Mouse (Mus musculus) MEL (cell line): Measurements from ENCODE around the gene Hspe1. TPM values are rescaled to one million over a fixed set of nuclear protein-coding genes. Genes with fewer than 3 reads are reported as not detected.
A peak's percentile ranks its signal among the peaks of the same experiment; 100 is the strongest.

Experiments
- DNase-seq: peaks from one replicate; pipeline ENCODE4 v3.0.0; 2011; ENCODE audit warnings: low read depth, low spot score
- H3K27ac ChIP-seq: 2 replicates; pipeline ENCODE4 v1.5.1; 2012; ENCODE audit warnings: low read depth, mild to moderate bottlenecking, control low read depth, low read length, moderate library complexity; ENCODE audit not compliant: control insufficient read depth
- H3K27me3 ChIP-seq, 2 experiments: fragments of 150-350 bp in 1 of 2; sonication (generic) in 1 of 2; 2 replicates each; pipeline ENCODE4 v1.6.1; 2012; ENCODE audit warnings: low read length in 2 of 2, mild to moderate bottlenecking in 2 of 2, improper control_type of control experiment in 1 of 2, moderate library complexity in 1 of 2; ENCODE audit not compliant: insufficient read depth in 2 of 2, control insufficient read depth in 1 of 2
- H3K36me3 ChIP-seq, 2 experiments: 2 replicates each; pipeline ENCODE4 v1.6.1; 2012 to 2014; ENCODE audit warnings: low read length in 2 of 2, improper control_type of control experiment in 1 of 2, inconsistent platforms in 1 of 2, mild to moderate bottlenecking in 1 of 2; ENCODE audit not compliant: insufficient read depth in 2 of 2, control insufficient read depth in 1 of 2
- H3K4me1 ChIP-seq, 2 experiments: fragments of 150-350 bp in 1 of 2; sonication (generic) in 1 of 2; 2 replicates each; pipeline ENCODE4 v1.6.1; 2012; ENCODE audit warnings: low read length in 2 of 2, improper control_type of control experiment in 1 of 2, mild to moderate bottlenecking in 1 of 2; ENCODE audit not compliant: insufficient read depth in 2 of 2, control insufficient read depth in 1 of 2
- H3K4me3 ChIP-seq, 2 experiments: fragments of 150-350 bp in 1 of 2; sonication (generic) in 1 of 2; 2 replicates each; pipeline ENCODE4 v1.5.1; 2012; ENCODE audit warnings: low read depth in 2 of 2, low read length in 2 of 2, mild to moderate bottlenecking in 2 of 2, moderate library complexity in 2 of 2, control low read depth in 1 of 2, improper control_type of control experiment in 1 of 2; ENCODE audit not compliant: control insufficient read depth in 1 of 2, insufficient read depth in 1 of 2
- H3K79me2 ChIP-seq: 2 replicates; pipeline ENCODE4 v1.6.1; 2012; ENCODE audit warnings: mild to moderate bottlenecking, low read length, moderate library complexity; ENCODE audit not compliant: control insufficient read depth, poor library complexity, insufficient read depth
- H3K9ac ChIP-seq: 2 replicates; pipeline ENCODE4 v1.6.1; 2012; ENCODE audit warnings: low read depth, mild to moderate bottlenecking, control low read depth, low read length, moderate library complexity; ENCODE audit not compliant: control insufficient read depth, poor library complexity, severe bottlenecking
- H3K9me3 ChIP-seq: fragments of 150-350 bp; sonication (generic); replicated peaks from 2 replicates; pipeline ENCODE4 v1.6.1; 2012; ENCODE audit warnings: mild to moderate bottlenecking, low read length, improper control_type of control experiment, moderate library complexity; ENCODE audit not compliant: insufficient read depth
- BHLHE40 ChIP-seq: IDR thresholded peaks from 2 replicates; pipeline ENCODE4 v1.6.1; 2012; ENCODE audit warnings: low read depth, mild to moderate bottlenecking, inconsistent platforms, low read length, improper control_type of control experiment, borderline replicate concordance
- CHD2 ChIP-seq: IDR thresholded peaks from 2 replicates; pipeline ENCODE4 v1.6.1; 2011; ENCODE audit warnings: low read length, improper control_type of control experiment
- CTCF ChIP-seq, 3 experiments: IDR thresholded peaks in 2 of 3; conservative IDR thresholded peaks in 1 of 3; 2 replicates each; pipeline ENCODE4 v1.5.1; 2011 to 2012; ENCODE audit warnings: low read length in 3 of 3, low read depth in 2 of 3, mild to moderate bottlenecking in 2 of 3, improper control_type of control experiment in 1 of 3, inconsistent platforms in 1 of 3, mixed read lengths in 1 of 3, moderate library complexity in 1 of 3; ENCODE audit not compliant: control insufficient read depth in 1 of 3, insufficient read depth in 1 of 3, poor library complexity in 1 of 3, severe bottlenecking in 1 of 3
- E2F4 ChIP-seq: IDR thresholded peaks from 2 replicates; pipeline ENCODE4 v1.6.1; 2011; ENCODE audit warnings: low read depth, low read length, improper control_type of control experiment, borderline replicate concordance
- ELF1 ChIP-seq: IDR thresholded peaks from 2 replicates; pipeline ENCODE4 v1.6.1; 2014; ENCODE audit warnings: low read depth, mild to moderate bottlenecking, inconsistent platforms, low read length, improper control_type of control experiment, moderate library complexity
- ETS1 ChIP-seq: IDR thresholded peaks from 2 replicates; pipeline ENCODE4 v1.6.1; 2012; ENCODE audit warnings: low read depth, mild to moderate bottlenecking, inconsistent platforms, low read length, improper control_type of control experiment, moderate library complexity
- GATA1 ChIP-seq: IDR thresholded peaks from 2 replicates; pipeline ENCODE4 v1.6.1; 2011; ENCODE audit warnings: low read depth, low read length, improper control_type of control experiment
- HCFC1 ChIP-seq: IDR thresholded peaks from 2 replicates; pipeline ENCODE4 v1.6.1; 2012; ENCODE audit warnings: low read depth, mild to moderate bottlenecking, inconsistent platforms, low read length, improper control_type of control experiment, moderate library complexity
- KAT2A ChIP-seq: conservative IDR thresholded peaks from 2 replicates; pipeline ENCODE4 v1.6.1; 2012; ENCODE audit warnings: low read depth, low read length, improper control_type of control experiment, inconsistent platforms
- MAX ChIP-seq: IDR thresholded peaks from 2 replicates; pipeline ENCODE4 v1.6.1; 2011; ENCODE audit warnings: low read length, improper control_type of control experiment
- MAZ ChIP-seq: IDR thresholded peaks from 2 replicates; pipeline ENCODE4 v1.6.1; 2012; ENCODE audit warnings: low read depth, mild to moderate bottlenecking, inconsistent platforms, low read length, improper control_type of control experiment
- MXI1 ChIP-seq: IDR thresholded peaks from 2 replicates; pipeline ENCODE4 v1.6.1; 2011; ENCODE audit warnings: mild to moderate bottlenecking, low read depth, low read length, improper control_type of control experiment
- MYC ChIP-seq: IDR thresholded peaks from 2 replicates; pipeline ENCODE4 v1.6.1; 2011; ENCODE audit warnings: low read depth, mild to moderate bottlenecking, low read length, improper control_type of control experiment, moderate library complexity
- NELFE ChIP-seq: IDR thresholded peaks from 2 replicates; pipeline ENCODE4 v1.6.1; 2011; ENCODE audit warnings: low read depth, low read length, improper control_type of control experiment
- POLR2A ChIP-seq, 2 experiments: IDR thresholded peaks; 2 replicates each; pipeline ENCODE4 v1.6.1; 2011 to 2012; ENCODE audit warnings: low read length in 2 of 2, mild to moderate bottlenecking in 2 of 2, control low read depth in 1 of 2, improper control_type of control experiment in 1 of 2, low read depth in 1 of 2, moderate library complexity in 1 of 2; ENCODE audit not compliant: control insufficient read depth in 1 of 2, insufficient read depth in 1 of 2, poor library complexity in 1 of 2
- POLR2AphosphoS2 ChIP-seq: IDR thresholded peaks from 2 replicates; pipeline ENCODE4 v1.6.1; 2011; ENCODE audit warnings: low read length, improper control_type of control experiment
- RAD21 ChIP-seq: IDR thresholded peaks from 2 replicates; pipeline ENCODE4 v1.6.1; 2011; ENCODE audit warnings: mild to moderate bottlenecking, low read depth, low read length, improper control_type of control experiment
- SIN3A ChIP-seq: IDR thresholded peaks from 2 replicates; pipeline ENCODE4 v1.6.1; 2012; ENCODE audit warnings: low read length, improper control_type of control experiment, inconsistent platforms
- SMC3 ChIP-seq: IDR thresholded peaks from 2 replicates; pipeline ENCODE4 v1.6.1; 2011; ENCODE audit warnings: low read depth, low read length, improper control_type of control experiment
- TAL1 ChIP-seq: IDR thresholded peaks from 2 replicates; pipeline ENCODE4 v1.6.1; 2012; ENCODE audit warnings: mild to moderate bottlenecking, inconsistent platforms, low read length, moderate library complexity, mixed read lengths
- TCF12 ChIP-seq: IDR thresholded peaks from 2 replicates; pipeline ENCODE4 v1.6.1; 2014; ENCODE audit warnings: low read depth, mild to moderate bottlenecking, inconsistent platforms, low read length, improper control_type of control experiment, moderate library complexity
- UBTF ChIP-seq: IDR thresholded peaks from 2 replicates; pipeline ENCODE4 v1.6.1; 2012; ENCODE audit warnings: low read depth, mild to moderate bottlenecking, inconsistent platforms, low read length, improper control_type of control experiment, moderate library complexity, borderline replicate concordance; ENCODE audit not compliant: insufficient read depth
- USF1 ChIP-seq: IDR thresholded peaks from 2 replicates; pipeline ENCODE4 v1.6.1; 2014; ENCODE audit warnings: low read depth, mild to moderate bottlenecking, inconsistent platforms, low read length, improper control_type of control experiment, moderate library complexity
- USF2 ChIP-seq, 2 experiments: IDR thresholded peaks; 2 replicates each; pipeline ENCODE4 v1.6.1; 2011 to 2012; ENCODE audit warnings: improper control_type of control experiment in 2 of 2, low read length in 2 of 2, borderline replicate concordance in 1 of 2, inconsistent platforms in 1 of 2, low read depth in 1 of 2, mild to moderate bottlenecking in 1 of 2; ENCODE audit not compliant: insufficient read depth in 1 of 2
- ZC3H11A ChIP-seq: IDR thresholded peaks from 2 replicates; pipeline ENCODE4 v1.6.1; 2012; ENCODE audit warnings: low read depth, mild to moderate bottlenecking, inconsistent platforms, low read length, improper control_type of control experiment
- ZKSCAN1 ChIP-seq: IDR thresholded peaks from 2 replicates; pipeline ENCODE4 v1.6.1; 2012; ENCODE audit warnings: low read depth, mild to moderate bottlenecking, inconsistent platforms, low read length, improper control_type of control experiment, moderate library complexity
- ZMIZ1 ChIP-seq: IDR thresholded peaks from 2 replicates; pipeline ENCODE4 v1.6.1; 2012; ENCODE audit warnings: low read depth, mild to moderate bottlenecking, inconsistent platforms, low read length, improper control_type of control experiment, moderate library complexity
- ZNF384 ChIP-seq: IDR thresholded peaks from 2 replicates; pipeline ENCODE4 v1.6.1; 2012; ENCODE audit warnings: low read depth, mild to moderate bottlenecking, inconsistent platforms, low read length, improper control_type of control experiment
- polyA plus RNA-seq, 2 experiments: library from polyadenylated mRNA; stranded (reverse) in 1 of 2; unstranded in 1 of 2; fragments of >175 nt in 1 of 2; fragments of >200 nt in 1 of 2; gene quantifications; 2 replicates each; pipeline versions ENCODE4 v1.2.1 to v1.2.4; 2012; ENCODE audit warnings: low replicate concordance in 2 of 2, low read depth in 1 of 2; ENCODE audit not compliant: insufficient read length in 2 of 2, insufficient read depth in 1 of 2, missing spikeins in 1 of 2
- total RNA-seq: library from RNA; depleted of rRNA; stranded (reverse); fragments of 300-350 nt; gene quantifications from 2 replicates; pipeline ENCODE4 v1.2.3, GENCODE M21; 2012

Hspe1 gene
- total and polyA plus RNA-seq, 3 experiments: 752 to 942 TPM; not detected in 1

DNA sequence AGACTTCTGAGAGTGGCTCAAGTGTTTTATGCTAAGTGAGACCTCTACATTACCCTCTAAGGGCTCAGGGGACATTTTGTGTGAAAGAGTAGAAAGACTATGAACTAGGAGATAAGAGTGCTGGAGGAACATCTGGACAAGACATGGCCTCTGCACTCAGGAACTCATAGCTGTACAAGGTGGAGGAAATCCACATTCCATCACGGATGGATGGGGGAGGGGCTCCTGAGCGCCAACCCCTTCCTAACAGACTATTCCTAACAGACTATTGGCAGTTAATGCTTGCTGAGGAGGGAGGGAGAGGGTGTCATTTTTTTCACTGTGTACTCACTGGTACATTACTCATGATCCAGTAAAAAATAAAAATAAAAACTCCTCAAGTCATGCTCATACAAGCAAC is 13.2 kb upstream of the Hspe1 start:
- H3K27me3 ChIP-seq: no peaks in the 10 kb centered on the region
- TF ChIP-seq MYC: no peak
- no peak for TF ChIP-seq HCFC1
- TF ChIP-seq TAL1: no peak
- TF ChIP-seq RAD21: no peak
- TF ChIP-seq SMC3: no peak
- no peak for TF ChIP-seq MAZ
- no peak for TF ChIP-seq ETS1
- no peak for TF ChIP-seq TCF12
- no peak for TF ChIP-seq SIN3A
- TF ChIP-seq MAX: no peak
- no peak for TF ChIP-seq UBTF
- no peak for TF ChIP-seq POLR2A (IDR thresholded peaks at IDR 0.05; ENCODE audit: control insufficient read depth in 1 of 2, insufficient read depth in 1 of 2, low read depth in 1 of 2, low read length in 2 of 2, poor library complexity in 1 of 2)
- no peak for TF ChIP-seq ZMIZ1
- no peak for TF ChIP-seq CTCF (IDR thresholded peaks at IDR 0.05 in 2 of 3, conservative IDR thresholded peaks at IDR 0.05 in 1 of 3; ENCODE audit: control insufficient read depth in 1 of 3, insufficient read depth in 1 of 3, low read depth in 2 of 3, low read length in 3 of 3, poor library complexity in 1 of 3, severe bottlenecking in 1 of 3)
- TF ChIP-seq POLR2AphosphoS2: no peak
- no peak for TF ChIP-seq E2F4
- H3K79me2 ChIP-seq: peaks cover 1% of the 10 kb centered on the region; the same call in 1 of the 2 replicates
- peaks cover 7 to 36% of the 10 kb centered on the region in 2 experiments for H3K36me3 ChIP-seq
- H3K4me1 ChIP-seq: peaks cover 7 to 15% of the 10 kb centered on the region in 2 experiments
- no peak overlapping the region for H3K27ac ChIP-seq
- no peaks in the 10 kb centered on the region for H3K9me3 ChIP-seq
- no peak for DNase-seq
- no peak overlapping the region for H3K9ac ChIP-seq
- H3K4me3 ChIP-seq: no peak overlapping the region

DNA sequence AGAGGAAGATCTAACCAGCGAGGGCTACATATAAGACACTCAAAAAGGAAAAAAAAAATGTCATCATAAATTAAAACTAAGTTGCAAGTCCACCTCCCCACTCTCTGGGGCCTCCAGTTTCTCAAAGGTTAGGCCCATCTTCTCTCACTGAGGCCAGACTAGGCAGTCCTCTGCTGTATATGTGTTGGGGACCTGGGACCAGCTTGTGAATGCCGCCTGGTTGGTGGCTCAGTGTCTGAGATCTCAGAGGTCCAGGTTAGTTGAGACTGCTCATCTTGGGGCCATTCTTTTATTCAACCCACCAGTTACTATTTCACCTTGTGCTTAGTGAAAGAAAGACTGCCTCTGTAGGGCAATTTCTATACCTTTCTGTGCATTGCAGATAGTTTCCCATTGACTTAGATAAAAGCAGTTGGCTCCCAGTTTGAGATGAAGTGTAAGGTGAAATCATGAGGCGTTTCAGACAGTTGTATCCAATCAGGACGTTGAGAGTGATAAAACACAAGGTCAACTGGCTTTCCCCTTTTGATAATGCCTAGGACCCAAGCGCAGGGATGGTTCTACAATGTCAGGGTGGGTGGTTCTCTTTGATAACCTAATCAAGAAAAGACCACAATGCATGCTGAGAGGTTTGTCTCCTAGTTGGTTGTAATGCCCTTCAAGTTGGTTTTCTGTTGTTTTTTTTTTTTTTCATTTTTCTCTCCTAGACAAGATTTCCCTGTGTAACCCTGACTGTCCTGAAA is 12.1 kb upstream of the Hspe1 start:
- Histone ChIP-seq H3K9me3 (no peaks in the 10 kb centered on the region), H3K9ac (0 out of 2 replicates have a peak overlapping the region, but pooled peaks have one; percentile 20), H3K79me2 (peaks cover 2% of the 10 kb centered on the region; the same call in 1 of the 2 replicates), H3K4me1 (peaks cover 7 to 17% of the 10 kb centered on the region in 2 experiments), H3K36me3 (peaks cover 11 to 45% of the 10 kb centered on the region in 2 experiments), H3K27ac (peak overlapping the region; percentile 88), H3K27me3 (no peaks in the 10 kb centered on the region), H3K4me3 (no peak overlapping the region)
- peak; percentile 91 for DNase-seq
- peak; percentile 66; the same call in 1 of the 2 replicates for TF ChIP-seq MAX
- no peak for TF ChIP-seq ELF1
- peak; percentile 62; the same call in 1 of the 2 replicates for TF ChIP-seq ZMIZ1
- TF ChIP-seq ZKSCAN1: peak; percentile 84; the same call in 1 of the 2 replicates
- TF ChIP-seq ZC3H11A: no peak
- TF ChIP-seq MAZ: no peak
- peak; percentile 19; the same call in 1 of the 2 replicates for TF ChIP-seq KAT2A
- peak; percentile 89 for TF ChIP-seq SIN3A
- TF ChIP-seq USF2 (IDR thresholded peaks at IDR 0.05; ENCODE audit: borderline replicate concordance in 1 of 2, insufficient read depth in 1 of 2, low read depth in 1 of 2, low read length in 2 of 2): no peak
- no peak for TF ChIP-seq RAD21
- TF ChIP-seq GATA1: peak; percentile 94
- TF ChIP-seq CHD2: peak; percentile 52; the same call in 1 of the 2 replicates
- TF ChIP-seq HCFC1: no peak
- no peak for TF ChIP-seq NELFE
- peak; percentile 55; the same call in 1 of the 2 replicates for TF ChIP-seq MXI1
- no peak for TF ChIP-seq USF1
- TF ChIP-seq ZNF384: peak; percentile 94
- peak; percentile 67 for TF ChIP-seq BHLHE40
- no peak for TF ChIP-seq CTCF (IDR thresholded peaks at IDR 0.05 in 2 of 3, conservative IDR thresholded peaks at IDR 0.05 in 1 of 3; ENCODE audit: control insufficient read depth in 1 of 3, insufficient read depth in 1 of 3, low read depth in 2 of 3, low read length in 3 of 3, poor library complexity in 1 of 3, severe bottlenecking in 1 of 3)
- TF ChIP-seq UBTF: no peak
- peak; percentile 79 for TF ChIP-seq MYC
- TF ChIP-seq SMC3: no peak
